Mouse (Mus musculus): ENCODE data around the gene Smarcc2.

DNA sequence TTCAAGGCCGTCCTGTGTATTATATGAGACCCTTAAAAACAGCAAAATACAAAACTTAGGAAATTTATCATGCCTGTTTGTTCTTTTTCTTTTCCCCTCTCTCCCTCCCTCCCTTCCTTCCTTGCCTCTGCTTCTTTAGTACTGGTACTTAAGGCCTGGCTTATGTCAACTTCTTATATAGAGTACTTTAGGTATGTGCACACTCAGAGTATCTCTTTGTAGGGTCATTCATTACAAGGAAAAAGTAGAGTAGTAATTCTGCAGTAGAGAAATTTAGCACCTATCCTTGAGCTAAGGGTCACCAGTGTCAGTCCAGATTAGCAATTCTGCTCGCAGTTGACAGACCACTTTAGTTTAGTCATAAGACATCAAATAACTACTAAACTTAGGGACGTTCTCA, 33.8 kb upstream of the Smarcc2 start:
- TF ChIP-seq POLR2A (IDR thresholded peaks at IDR 0.05; ENCODE audit: insufficient read depth, low read depth, low read length) (no peak), CTCF (IDR thresholded peaks at IDR 0.05) (no peak), EP300 (IDR thresholded peaks at IDR 0.05; ENCODE audit: insufficient read depth, low read depth, low read length) (no peak)
